Mouse (Mus musculus) intestine, embryonic 15.5 days (tissue): Measurements from ENCODE around the gene Atg9b. TPM values are rescaled to one million over a fixed set of nuclear protein-coding genes. Genes with fewer than 3 reads are reported as not detected.
A peak's percentile ranks its signal among the peaks of the same experiment; 100 is the strongest.

Experiments used
- ATAC-seq: fragments of 200-750 bp; cut with Nextera tagmentation; 2 replicates; pipeline ENCODE4 v1.8.0; 2017; ENCODE audit warnings: moderate TSS enrichment, moderate library complexity
- H3K27ac ChIP-seq: fragments of 300-500 bp; sonication (generic); 2 replicates; pipeline ENCODE4 v1.5.1; 2015; ENCODE audit warnings: mild to moderate bottlenecking, inconsistent platforms
- H3K27me3 ChIP-seq: fragments of 300-500 bp; sonication (generic); replicated peaks from 2 replicates; pipeline ENCODE4 v1.6.1; 2015; ENCODE audit warnings: inconsistent platforms
- H3K36me3 ChIP-seq: fragments of 300-500 bp; sonication (generic); 2 replicates; pipeline ENCODE4 v1.6.1; 2015; ENCODE audit warnings: inconsistent platforms
- H3K4me1 ChIP-seq: fragments of 300-500 bp; sonication (generic); replicated peaks from 2 replicates; pipeline ENCODE4 v1.6.1; 2015; ENCODE audit warnings: inconsistent platforms
- H3K4me2 ChIP-seq: fragments of 300-500 bp; sonication (generic); replicated peaks from 2 replicates; pipeline ENCODE4 v1.6.1; 2015; ENCODE audit warnings: mild to moderate bottlenecking, inconsistent platforms
- H3K4me3 ChIP-seq: fragments of 300-500 bp; sonication (generic); replicated peaks from 2 replicates; pipeline ENCODE4 v1.5.1; 2015; ENCODE audit warnings: inconsistent platforms
- H3K9ac ChIP-seq: fragments of 300-500 bp; sonication (generic); 2 replicates; pipeline ENCODE4 v1.6.1; 2015; ENCODE audit warnings: inconsistent platforms
- H3K9me3 ChIP-seq: fragments of 300-500 bp; sonication (generic); 2 replicates; pipeline ENCODE4 v1.6.1; 2016; ENCODE audit warnings: inconsistent platforms
- WGBS: fragments of 180-500 bp; shearing (Covaris S2); methylation state at CpG from one replicate; pipeline ENCODE4 v1.1.7; 2015; 5-methylcytosine and 5-hydroxymethylcytosine counted together
- polyA plus RNA-seq: library from polyadenylated mRNA; unstranded; fragments of >200 nt; fragmentation: Nextera tagmentation; extraction: Ambion mirVana; gene quantifications from 2 replicates; pipeline ENCODE4 v1.2.1, GENCODE M21; 2015

Gene Atg9b
- 1.6 and 2.4 TPM in 2 replicates for polyA plus RNA-seq

GRCm38 (mm10) chr5:24391864-24392263, at the start of gene Atg9b:
Atg9b (minus strand) TSS chr5:24392143.
- H3K9me3 ChIP-seq, result no peaks in the 10 kb centered on the region
- no peaks in the 10 kb centered on the region for H3K36me3 ChIP-seq
- H3K4me1 ChIP-seq, result peaks cover 31% of the 10 kb centered on the region
- WGBS, result 84% methylated on average over 7 of the region's 7 CpGs
- no peak within 1 kb of the TSS for H3K4me3 ChIP-seq
- no peak within 1 kb of the TSS; the same call in 1 of the 2 replicates for H3K4me2 ChIP-seq
- peak within 1 kb of the TSS; percentile 52 for H3K27ac ChIP-seq
- no peak for ATAC-seq
- no peak within 1 kb of the TSS for H3K9ac ChIP-seq
- 0 out of 2 replicates have a peak, but pooled peaks cover 7% of the 10 kb centered on the region for H3K27me3 ChIP-seq

DNA sequence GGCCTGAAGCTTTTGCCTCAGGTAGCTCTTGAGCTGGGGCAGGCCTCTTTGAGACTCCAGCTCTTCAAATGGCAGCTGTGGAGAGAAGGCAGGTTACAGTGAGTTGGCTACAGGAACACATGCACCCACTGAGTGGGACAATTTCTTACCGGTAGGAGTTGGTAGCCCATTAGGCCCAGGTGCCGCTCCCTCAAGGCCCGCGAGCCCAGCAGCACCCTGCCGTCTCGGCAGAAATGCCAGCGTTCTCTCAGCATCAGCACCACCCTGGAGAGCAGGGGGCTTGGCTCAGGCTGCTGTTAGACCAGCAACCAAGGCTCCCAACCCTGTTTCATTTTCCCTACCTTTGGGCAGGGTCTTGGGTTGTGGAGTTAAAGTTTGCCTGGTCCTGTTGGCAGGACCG, 49.2 kb upstream of the Atg9b start:
- H3K27me3 ChIP-seq, result no peaks in the 10 kb centered on the region

DNA sequence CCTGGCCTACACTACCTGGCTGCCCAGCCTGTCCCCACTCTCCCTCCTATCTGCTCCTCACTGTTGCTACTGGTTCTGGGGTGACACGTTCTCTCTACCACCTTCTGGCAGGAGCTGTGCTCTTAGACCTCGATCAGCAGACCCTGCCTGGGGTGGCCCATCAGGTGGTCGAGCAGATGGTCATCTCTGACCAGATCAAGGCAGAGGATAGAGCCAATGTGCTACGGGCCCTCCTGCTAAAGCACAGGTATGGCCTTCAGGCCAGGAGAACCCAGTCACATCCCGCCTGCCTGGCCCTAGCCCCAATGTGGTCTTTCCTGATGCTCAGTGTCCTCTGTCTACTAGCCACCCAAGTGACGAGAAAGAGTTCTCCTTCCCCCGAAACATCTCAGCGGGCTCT, 42.0 kb upstream of the Atg9b start:
- 88% methylated on average over 8 of the region's 8 CpGs for WGBS
- no peak overlapping the region for H3K27ac ChIP-seq
- H3K9ac ChIP-seq, result no peak overlapping the region
- no peaks in the 10 kb centered on the region for H3K27me3 ChIP-seq
- H3K36me3 ChIP-seq, result peaks cover 73% of the 10 kb centered on the region
- no peak for ATAC-seq
- no peaks in the 10 kb centered on the region for H3K9me3 ChIP-seq
- H3K4me3 ChIP-seq, result no peak overlapping the region
- H3K4me1 ChIP-seq, result no peaks in the 10 kb centered on the region
- H3K4me2 ChIP-seq, result no peak overlapping the region

More for the DNA sequence above, 49.2 kb upstream of the Atg9b start:
- Histone ChIP-seq H3K36me3 (peaks cover 39% of the 10 kb centered on the region), H3K9me3 (no peaks in the 10 kb centered on the region), H3K9ac (no peak overlapping the region), H3K4me3 (no peak overlapping the region), H3K27ac (no peak overlapping the region), H3K4me1 (peaks cover 18% of the 10 kb centered on the region), H3K4me2 (no peak overlapping the region)
- no peak for ATAC-seq
- 94% methylated on average over 8 of the region's 8 CpGs for WGBS

- H3K4me1 ChIP-seq, result peaks cover 31% of the 10 kb centered on the region
Observed at GRCm38 (mm10) chr5:24428596-24428995, 36.7 kb upstream of the Atg9b start.

DNA sequence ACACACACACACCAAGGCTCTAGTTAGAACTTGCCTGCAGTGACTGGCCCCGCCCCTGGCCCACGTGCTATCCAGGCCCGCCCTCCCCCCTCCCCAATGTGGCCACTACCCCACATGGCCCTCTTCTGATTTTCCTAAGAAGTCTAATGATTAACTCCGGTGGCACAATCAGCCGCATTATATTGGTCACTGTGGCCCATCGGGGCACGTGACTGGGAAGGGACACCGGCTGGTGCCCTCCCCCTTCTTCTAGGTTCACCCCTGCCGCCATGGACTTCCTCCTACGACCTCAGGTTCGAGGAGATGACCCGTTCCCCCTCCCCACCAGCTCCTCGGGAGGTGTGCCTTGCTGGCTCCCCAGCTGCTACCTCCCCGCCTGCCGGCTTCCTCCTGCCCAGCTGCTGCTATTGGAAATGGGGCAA, 36.0 kb upstream of the Atg9b start:
- H3K9me3 ChIP-seq, result no peaks in the 10 kb centered on the region
- peak overlapping the region; percentile 81 for H3K4me2 ChIP-seq
- peak; percentile 58 for ATAC-seq
- peak overlapping the region; percentile 47 for H3K9ac ChIP-seq
- peaks cover 37% of the 10 kb centered on the region for H3K36me3 ChIP-seq
- H3K27ac ChIP-seq, result peak overlapping the region; percentile 84
- peaks cover 32% of the 10 kb centered on the region for H3K4me1 ChIP-seq
- peak overlapping the region; percentile 62 for H3K4me3 ChIP-seq
- no peaks in the 10 kb centered on the region for H3K27me3 ChIP-seq
- 14% methylated on average over 15 of the region's 15 CpGs for WGBS

More at GRCm38 (mm10) chr5:24428596-24428995, 36.7 kb upstream of the Atg9b start:
- H3K9ac ChIP-seq, result peak overlapping the region; percentile 47
- ATAC-seq, result 0 out of 2 replicates have a peak, but pooled peaks have one; percentile 2
- 23% methylated on average over 9 of the region's 9 CpGs for WGBS
- peaks cover 43% of the 10 kb centered on the region for H3K36me3 ChIP-seq
- H3K27ac ChIP-seq, result peak overlapping the region; percentile 66
- H3K4me2 ChIP-seq, result peak overlapping the region; percentile 81
- peak overlapping the region; percentile 38 for H3K4me3 ChIP-seq
- H3K9me3 ChIP-seq, result no peaks in the 10 kb centered on the region
- H3K27me3 ChIP-seq, result no peaks in the 10 kb centered on the region

DNA sequence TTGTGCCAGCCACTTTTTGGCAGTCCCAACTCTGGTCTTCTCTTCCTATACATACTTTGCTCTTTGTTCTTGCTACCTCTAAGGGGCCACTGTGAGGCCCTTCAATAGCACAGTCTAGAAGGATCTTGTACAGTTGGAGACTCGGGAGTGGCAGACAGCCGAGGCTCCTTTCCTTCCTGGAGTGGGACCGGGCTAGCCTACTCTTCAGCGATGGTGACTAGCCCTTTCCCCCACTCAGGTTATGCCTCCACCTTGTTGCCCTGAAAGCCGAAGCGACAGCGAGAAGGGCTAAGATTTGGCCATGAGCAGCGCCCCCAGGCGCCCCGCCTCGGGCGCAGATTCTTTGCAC, 35.3 kb upstream of the Atg9b start:
- H3K27me3 ChIP-seq, result no peaks in the 10 kb centered on the region
- no peaks in the 10 kb centered on the region for H3K9me3 ChIP-seq
- ATAC-seq, result no peak; the same call in 1 of the 2 replicates
- 34% methylated on average over 12 of the region's 12 CpGs for WGBS
- peak overlapping the region; percentile 84 for H3K27ac ChIP-seq
- H3K4me1 ChIP-seq, result peaks cover 38% of the 10 kb centered on the region
- H3K36me3 ChIP-seq, result peaks cover 30% of the 10 kb centered on the region
- H3K4me3 ChIP-seq, result peak overlapping the region; percentile 62
- H3K9ac ChIP-seq, result peak overlapping the region; percentile 57; the same call in 1 of the 2 replicates
- H3K4me2 ChIP-seq, result peak overlapping the region; percentile 81

DNA sequence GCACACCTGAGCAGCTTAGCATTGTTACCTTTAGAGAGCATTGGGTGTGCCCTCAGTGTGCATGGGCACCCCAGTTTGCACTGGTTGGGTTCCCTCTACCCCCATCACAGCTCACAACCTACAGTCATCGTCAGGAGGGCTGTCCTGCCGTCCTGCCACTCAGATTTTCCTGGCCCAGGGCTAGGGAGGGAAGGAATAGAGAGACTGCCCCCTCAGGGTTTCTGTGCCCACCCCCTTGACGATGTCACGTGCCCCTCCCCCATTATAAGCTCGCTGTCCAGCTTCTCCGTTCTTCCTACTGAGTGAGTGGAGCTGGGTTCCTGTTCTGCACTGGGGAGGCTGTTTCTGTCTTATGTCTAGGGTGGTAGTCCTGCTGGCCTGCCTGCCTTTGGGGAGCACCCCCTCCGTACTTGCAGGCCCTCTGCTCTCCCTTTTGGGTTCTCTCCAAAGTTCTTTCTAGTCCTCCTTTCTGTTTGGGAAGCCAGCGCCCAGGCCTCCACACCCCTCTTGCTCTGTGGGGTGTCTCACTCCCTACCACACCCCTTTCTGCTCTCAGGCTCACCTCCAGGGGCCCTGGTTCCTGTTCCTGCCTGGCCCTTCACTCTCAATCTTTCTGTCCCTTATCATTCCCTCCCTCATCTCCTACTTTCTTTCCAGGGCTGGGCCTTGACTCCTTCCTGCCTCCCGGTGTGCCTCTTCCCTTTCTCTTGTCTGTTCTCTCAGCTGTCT, 34.8 kb upstream of the Atg9b start:
- Histone ChIP-seq H3K4me1 (peaks cover 38% of the 10 kb centered on the region), H3K27ac (peak overlapping the region; percentile 84), H3K9ac (peak overlapping the region; percentile 57), H3K27me3 (no peaks in the 10 kb centered on the region), H3K36me3 (peaks cover 25% of the 10 kb centered on the region), H3K9me3 (no peaks in the 10 kb centered on the region), H3K4me3 (peak overlapping the region; percentile 62), H3K4me2 (peak overlapping the region; percentile 81)
- no peak for ATAC-seq
- WGBS, result 12% methylated on average over 9 of the region's 9 CpGs

- 1% methylated on average over 10 of the region's 10 CpGs for WGBS
- Histone ChIP-seq H3K36me3 (peaks cover 18% of the 10 kb centered on the region), H3K9me3 (no peaks in the 10 kb centered on the region), H3K9ac (peak overlapping the region; percentile 57), H3K27ac (peak overlapping the region; percentile 90), H3K4me3 (peak overlapping the region; percentile 62), H3K27me3 (no peaks in the 10 kb centered on the region), H3K4me2 (peak overlapping the region; percentile 81), H3K4me1 (peaks cover 38% of the 10 kb centered on the region)
- ATAC-seq, result no peak
Observed at GRCm38 (mm10) chr5:24426037-24426432, 34.1 kb upstream of the Atg9b start.

DNA sequence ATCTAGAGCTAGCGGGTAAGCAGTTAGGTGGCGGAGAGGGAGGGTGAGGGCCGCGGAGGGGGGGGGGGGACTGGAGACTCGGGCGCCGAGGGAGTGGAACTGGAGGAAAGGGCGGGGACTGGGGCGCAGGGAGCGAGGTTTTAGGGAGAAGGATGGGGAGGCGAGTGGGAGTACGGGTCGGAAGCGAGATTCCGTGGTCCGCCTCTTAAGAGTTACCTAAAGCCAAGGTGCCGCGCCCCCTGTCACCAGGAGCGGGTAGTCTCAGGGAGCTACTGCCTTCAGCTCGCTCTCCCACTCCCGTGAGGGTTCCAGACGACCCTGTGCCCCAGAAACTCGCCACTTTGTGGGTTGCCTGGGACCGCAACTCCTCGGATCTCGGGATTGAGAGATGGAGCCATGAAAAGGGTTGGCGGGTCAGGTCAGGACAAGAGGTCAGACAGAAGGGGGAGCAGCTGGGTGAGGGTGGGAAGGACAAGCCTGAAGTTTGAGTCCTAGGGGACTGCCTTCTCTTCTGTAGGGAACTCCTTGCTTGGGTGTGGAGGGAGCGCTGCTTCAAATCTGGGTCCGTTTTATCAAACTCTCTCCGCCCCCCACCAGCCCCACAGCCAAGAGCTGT, 33.6 kb upstream of the Atg9b start:
- ATAC-seq, result 0 out of 2 replicates have a peak, but pooled peaks have one; percentile 2
- Histone ChIP-seq H3K9me3 (no peaks in the 10 kb centered on the region), H3K9ac (peak overlapping the region; percentile 57), H3K36me3 (peaks cover 13% of the 10 kb centered on the region), H3K27me3 (no peaks in the 10 kb centered on the region), H3K27ac (peak overlapping the region; percentile 90), H3K4me1 (peaks cover 38% of the 10 kb centered on the region), H3K4me2 (peak overlapping the region; percentile 81), H3K4me3 (peak overlapping the region; percentile 62)
- WGBS, result under 1% methylated on average over 29 of the region's 30 CpGs

DNA sequence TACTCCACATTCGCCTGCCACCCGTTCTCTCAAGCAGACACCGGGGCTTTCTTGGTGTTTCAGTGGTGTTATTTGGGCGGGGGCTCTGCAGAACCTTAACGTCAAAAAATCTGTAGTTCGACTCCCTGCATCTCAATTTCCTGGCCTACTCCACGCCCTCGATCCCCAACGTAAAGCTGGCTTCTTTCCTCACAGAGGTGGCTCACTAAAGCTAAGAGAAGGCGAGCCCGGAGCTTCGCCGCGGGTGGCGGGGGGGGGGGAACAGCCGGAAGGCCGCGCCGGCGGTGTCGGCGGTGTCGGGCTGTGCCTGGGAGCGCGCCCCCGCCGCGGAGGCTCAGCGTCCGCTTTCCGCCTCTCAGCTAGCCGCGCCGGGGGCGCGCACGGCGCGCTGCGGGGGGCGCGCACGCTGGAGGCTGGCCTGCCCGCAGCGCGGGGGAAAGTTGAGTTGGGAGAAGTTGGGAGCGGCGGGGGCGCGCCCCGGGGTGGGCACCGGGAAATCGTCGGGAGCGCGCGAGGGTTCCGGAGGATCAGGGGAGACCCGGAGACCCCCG, 33.0 kb upstream of the Atg9b start:
- peak overlapping the region; percentile 81 for H3K4me2 ChIP-seq
- H3K4me3 ChIP-seq, result peak overlapping the region; percentile 62
- H3K9ac ChIP-seq, result peak overlapping the region; percentile 57
- peaks cover 8% of the 10 kb centered on the region for H3K36me3 ChIP-seq
- no peaks in the 10 kb centered on the region for H3K9me3 ChIP-seq
- H3K4me1 ChIP-seq, result peaks cover 38% of the 10 kb centered on the region
- H3K27ac ChIP-seq, result peak overlapping the region; percentile 90
- H3K27me3 ChIP-seq, result no peaks in the 10 kb centered on the region
- WGBS, result under 1% methylated on average over 60 of the region's 60 CpGs
- ATAC-seq, result peak; percentile 43

GRCm38 (mm10) chr5:24424004-24424781, 32.2 kb upstream of the Atg9b start:
- peak overlapping the region; percentile 62 for H3K4me3 ChIP-seq
- no peaks in the 10 kb centered on the region for H3K9me3 ChIP-seq
- no peak for ATAC-seq
- 10% methylated on average over 21 of the region's 21 CpGs for WGBS
- H3K4me2 ChIP-seq, result peak overlapping the region; percentile 81
- peak overlapping the region; percentile 57 for H3K9ac ChIP-seq
- H3K4me1 ChIP-seq, result peaks cover 38% of the 10 kb centered on the region
- H3K27me3 ChIP-seq, result no peaks in the 10 kb centered on the region
- H3K27ac ChIP-seq, result peak overlapping the region; percentile 90
- 0 out of 2 replicates have a peak, but pooled peaks cover under 1% of the 10 kb centered on the region for H3K36me3 ChIP-seq
